Mouse (Mus musculus): ENCODE results near the gene Cse1l.

DNA sequence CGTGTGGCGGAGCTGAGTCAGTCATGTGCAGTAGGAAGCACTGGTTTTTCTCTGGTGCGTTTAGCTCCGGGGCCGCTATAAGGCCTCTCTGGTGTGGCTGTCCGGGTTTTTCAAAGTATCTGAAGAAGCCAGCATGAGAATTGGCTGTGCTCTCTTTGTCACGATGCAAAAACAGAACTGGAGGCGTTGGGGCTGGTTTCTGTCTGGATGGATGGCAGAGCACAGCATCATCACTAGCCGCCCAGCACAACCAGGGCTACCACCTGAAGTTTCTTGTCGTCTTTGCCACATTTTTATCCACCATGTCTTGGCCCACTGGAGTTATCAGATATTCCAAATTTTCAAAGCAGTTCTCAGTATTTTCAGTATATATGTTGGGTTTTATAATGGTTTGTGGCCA, 43.1 kb downstream of the Cse1l start:
- TF ChIP-seq CTCF (IDR thresholded peaks at IDR 0.05; ENCODE audit: low read depth), result no peak
- no peak for TF ChIP-seq EP300 (IDR thresholded peaks at IDR 0.05; ENCODE audit: low read depth)

Data from liver, embryonic 14.5 days (tissue).